Mouse (Mus musculus) liver (tissue): ENCODE data around the gene Irf5.
"Not testable (repeated sequence)": the region's sequence is repeated elsewhere in the genome, so short reads cannot be mapped to it uniquely, and the experiment has no call there.

ENCODE experiments used
- DNase-seq: peaks from one replicate; pipeline ENCODE4 v3.0.0-alpha.2; 2020; ENCODE audit warnings: mixed read lengths

Gene Irf5

GRCm38 (mm10) chr6:29527361-29528164 is 1.1 kb downstream of the Irf5 start:
- DNase-seq: no peak

DNA sequence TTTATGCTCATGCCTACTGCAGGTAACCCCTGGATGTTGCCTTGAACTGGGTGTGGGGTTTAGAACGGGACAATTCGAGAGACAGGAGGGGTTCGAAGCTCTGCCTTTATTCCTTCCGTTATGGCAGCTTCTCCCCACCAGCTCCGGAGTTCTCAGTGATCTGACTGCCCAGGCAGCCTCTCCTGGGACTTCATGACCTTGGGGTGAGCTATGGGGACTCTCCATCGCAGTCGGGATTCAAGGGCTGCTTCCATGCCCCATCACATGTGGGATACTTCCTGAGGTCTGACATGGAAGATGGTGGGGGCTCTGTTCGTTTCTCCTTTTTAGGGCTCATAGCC is 1.7 kb downstream of the Irf5 start:
- no peak for DNase-seq

DNA sequence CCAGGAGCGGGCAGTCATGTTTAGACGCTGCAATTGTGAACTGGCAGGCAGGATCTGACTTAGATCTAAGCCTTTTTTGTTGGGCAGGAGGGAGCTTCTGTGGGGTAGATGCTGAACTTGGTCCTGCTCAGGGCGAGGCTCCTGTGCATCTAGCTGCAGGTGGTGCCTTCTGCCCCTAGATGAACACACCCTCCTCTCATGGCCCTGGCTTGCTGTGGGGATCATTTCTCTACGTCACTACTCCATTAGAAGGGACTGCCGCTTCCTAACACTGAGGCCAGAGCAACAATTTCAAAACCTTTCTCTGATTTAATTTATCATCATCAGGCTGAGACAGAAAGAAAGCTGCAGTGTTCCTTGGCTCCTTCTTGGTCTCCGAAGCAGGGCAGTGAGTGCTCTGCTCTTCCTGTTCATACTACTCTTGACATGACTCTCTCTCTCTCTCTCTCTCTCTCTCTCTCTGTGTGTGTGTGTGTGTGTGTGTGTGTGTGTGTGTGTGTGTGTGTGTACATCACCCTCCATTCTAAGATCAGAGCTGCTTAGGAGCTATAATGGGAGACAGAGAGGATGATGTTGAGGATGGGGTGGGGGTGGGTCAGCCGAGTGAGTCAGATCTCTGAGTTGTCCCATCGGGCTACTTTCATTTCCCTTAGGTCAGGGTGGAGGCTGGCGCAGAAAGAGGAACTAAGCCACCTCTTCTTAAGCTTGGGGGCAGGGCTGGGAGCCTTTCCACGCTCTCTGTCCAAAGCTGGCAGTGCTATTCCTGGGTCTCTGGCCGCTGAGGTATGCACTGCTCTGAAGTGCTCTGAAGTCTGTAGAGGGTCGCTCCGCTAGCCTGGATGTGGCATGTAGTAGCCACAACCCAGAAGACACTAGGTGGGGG is 2.4 kb downstream of the Irf5 start:
- DNase-seq: peak; percentile 17

DNA sequence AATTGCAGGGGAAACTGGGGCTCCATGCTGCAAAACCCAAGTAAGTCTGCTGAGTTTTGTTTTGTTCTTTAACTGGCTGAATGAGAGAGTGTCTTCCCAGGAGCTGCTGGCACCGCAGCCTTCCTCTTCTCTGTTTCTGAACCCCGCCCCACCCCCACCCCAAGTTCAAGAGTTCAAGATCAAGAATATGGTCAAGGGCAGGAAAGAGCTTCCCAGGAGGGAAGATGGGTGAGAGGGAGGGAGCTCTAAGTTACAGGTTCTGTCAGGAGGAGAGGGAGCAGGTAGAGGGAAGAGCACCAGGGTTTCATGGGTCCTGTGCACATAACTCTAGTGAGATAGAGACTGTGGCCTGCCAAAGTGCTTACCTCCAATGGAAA is 3.0 kb downstream of the Irf5 start:
- no peak for DNase-seq

- DNase-seq: no peak
Observed at GRCm38 (mm10) chr6:29530050-29530449, 3.6 kb downstream of the Irf5 start.

DNA sequence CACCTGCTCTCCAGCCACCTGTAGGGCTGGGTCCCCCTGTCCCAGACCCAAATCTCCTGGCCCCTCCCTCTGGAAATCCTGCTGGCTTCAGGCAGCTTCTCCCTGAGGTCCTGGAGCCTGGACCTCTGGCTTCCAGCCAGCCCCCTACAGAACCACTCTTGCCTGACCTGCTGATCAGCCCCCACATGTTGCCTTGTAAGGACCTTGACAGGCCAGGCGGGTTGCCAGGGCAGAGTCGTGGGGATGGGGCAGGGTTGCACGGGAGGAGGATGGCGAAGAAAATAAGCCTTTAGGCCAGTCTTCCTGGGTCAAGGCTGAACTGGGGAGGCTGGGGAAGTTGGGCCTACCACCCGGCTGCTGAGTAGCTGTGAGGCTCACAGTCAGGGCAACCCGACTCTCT is 8.9 kb downstream of the Irf5 start:
- no peak for DNase-seq

GRCm38 (mm10) chr6:29536651-29537193 is 10.3 kb downstream of the Irf5 start:
- DNase-seq: no peak

GRCm38 (mm10) chr6:29537221-29537620 is 10.8 kb downstream of the Irf5 start:
- no peak for DNase-seq

DNA sequence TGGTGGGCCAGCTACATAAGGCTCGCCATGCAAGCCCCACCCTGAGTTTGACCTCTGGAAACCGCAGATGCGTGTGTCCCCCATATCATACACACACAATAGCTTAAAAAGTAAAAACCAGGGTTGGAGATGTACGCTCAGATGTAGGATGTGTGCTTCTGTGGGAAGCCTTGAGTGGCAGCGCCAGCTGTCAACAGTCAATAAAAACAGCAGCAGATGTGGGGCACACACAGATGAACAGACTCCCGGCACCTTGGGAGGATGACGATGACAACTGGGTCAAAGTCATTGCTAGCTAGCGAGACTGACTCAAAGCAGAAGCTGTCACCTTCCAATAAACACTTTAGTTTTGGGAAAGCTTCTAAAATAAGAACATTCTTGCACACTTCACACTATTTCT is 13.1 kb downstream of the Irf5 start:
- no peak for DNase-seq

GRCm38 (mm10) chr6:29540223-29540622 is 13.8 kb downstream of the Irf5 start:
- no peak for DNase-seq

- no peak for DNase-seq
Observed at GRCm38 (mm10) chr6:29540956-29541355, 14.5 kb downstream of the Irf5 start.

DNA sequence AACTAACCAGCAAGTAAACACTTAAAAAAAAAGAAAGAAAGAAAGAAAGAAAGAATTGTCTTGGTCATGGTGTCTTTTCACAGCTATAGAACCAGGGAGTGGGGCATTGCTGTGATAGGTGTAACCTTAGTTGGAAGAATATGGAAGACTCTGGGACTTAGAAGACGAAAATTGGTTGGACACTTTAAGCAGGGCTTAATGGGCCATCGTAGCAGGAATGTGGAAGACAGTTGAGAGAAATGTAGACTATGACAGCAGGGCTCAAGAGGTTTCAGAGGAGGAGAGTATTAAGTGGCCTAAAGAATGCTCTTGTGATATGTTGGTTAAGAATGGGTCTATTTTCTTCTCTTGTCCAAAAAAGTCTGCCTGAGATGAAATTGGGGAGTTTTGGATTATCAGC is 19.2 kb downstream of the Irf5 start:
- no peak for DNase-seq

DNA sequence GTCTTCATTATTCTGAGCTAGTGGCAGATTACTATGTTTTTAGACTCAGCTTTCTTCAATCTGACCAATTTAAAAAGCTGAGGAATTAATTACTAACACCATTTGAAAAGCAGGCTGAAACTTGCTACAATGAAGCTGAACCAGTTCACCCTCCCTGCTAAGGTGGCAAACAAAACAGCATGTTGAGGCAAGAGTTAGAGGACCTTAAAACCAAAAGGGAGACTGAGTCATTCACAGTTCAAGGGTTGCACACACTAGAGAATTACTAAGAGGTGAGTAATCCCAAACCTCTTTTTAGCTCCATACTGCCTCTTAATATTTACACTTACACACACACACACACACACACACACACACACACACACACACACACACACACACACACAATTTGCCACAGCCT is 21.2 kb downstream of the Irf5 start:
- no peak for DNase-seq

DNA sequence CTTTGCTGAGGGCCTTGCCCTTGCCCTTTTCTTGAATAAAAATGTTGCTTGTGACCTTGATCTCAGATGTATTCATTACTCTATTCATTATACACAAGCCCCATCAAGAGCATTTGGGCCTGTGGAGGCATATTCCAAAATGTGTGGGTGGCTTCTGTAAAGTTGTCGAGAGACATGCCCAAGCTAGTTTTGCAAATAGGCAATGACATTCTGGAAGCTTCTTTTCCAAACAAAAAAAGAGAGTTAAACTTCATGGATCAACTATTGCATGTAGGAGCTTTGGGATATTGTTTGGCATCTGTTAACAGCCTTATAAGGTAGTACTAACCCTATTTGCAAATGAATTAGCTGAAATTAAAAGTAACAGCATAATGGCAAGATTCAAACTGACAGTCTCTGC is 21.7 kb downstream of the Irf5 start:
- no peak for DNase-seq

GRCm38 (mm10) chr6:29552526-29552925 is 26.1 kb downstream of the Irf5 start:
- DNase-seq: no peak

DNA sequence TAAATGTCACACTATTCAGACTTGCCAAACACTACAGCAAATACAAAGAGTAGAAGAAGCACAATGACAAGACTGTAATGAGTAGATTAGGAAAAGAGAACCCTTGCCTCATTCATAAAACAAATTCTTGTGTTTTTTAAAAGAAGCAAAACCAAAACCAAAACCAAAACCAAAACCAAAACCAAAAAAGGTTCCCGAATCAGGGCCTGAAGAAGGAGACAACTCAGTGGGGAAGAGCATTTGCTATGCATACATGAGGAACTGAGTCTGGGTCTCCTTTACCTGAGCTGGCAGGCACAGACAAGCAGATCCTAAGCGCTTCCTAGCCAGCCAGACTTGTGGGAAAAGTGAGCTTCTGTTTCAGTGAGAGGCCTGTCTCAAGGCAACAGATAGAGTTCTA is 30.7 kb downstream of the Irf5 start:
- DNase-seq: no peak

DNA sequence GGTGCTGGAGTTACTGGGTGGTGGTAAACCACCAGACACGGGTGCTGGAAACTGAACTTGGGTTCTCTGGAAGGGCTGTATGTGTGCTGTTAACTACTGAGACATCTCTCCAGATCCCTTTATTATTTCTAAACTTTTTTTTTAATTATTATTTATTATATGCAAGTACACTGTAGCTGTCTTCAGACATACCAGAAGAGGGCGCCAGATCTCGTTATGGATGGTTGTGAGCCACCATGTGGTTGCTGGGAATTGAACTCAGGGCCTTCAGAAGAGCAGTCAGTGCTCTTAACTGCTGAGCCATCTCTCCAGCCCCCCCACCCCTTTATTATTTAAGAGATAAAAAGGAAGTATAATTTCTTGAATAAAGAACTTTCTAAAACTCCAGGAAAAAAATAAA is 50.0 kb downstream of the Irf5 start:
- not testable (repeated sequence) for DNase-seq

DNA sequence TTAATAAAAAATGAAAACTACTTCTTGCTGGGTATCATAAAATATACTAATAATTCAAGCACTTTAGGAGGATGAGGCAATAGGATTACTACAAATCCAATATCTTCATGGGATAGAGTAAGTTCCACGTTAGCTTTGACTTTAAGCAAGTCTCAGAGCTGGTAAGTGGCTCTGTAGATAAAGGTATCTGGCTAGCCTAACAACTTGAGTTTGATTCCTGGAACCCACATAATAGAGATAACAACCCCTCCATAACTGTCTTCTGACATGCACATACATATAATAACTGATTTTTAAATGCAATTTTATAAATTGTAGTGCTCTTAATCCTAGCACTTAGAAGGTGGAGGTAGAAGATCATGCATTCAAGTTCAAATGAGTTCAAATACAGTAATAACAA is 54.3 kb downstream of the Irf5 start:
- DNase-seq: no peak

- no peak for DNase-seq
Observed at GRCm38 (mm10) chr6:29581202-29581601, 54.8 kb downstream of the Irf5 start.
